Mouse (Mus musculus): ENCODE measurements around the gene Dop1b.

DNA sequence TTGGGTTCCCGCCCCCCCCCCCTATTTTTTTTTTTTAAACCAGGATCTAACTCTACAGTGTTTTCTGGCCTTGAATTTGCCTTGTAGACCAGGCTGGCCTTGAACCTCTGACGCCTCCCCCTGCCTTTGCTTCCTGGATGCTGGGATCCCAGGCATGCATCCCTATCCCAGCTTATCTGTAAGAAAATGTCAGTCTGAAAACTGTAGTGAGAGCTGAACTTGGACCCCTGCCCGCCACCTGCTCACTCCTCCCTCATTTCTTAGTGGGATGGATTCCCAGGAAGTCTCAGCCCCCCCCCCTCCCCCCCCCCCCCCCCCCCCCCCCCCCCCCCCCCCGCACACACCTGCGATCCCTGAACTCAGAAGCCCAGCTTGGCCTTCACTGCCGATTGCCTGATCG lies 25.3 kb upstream of the Dop1b start:
- TF ChIP-seq ZNF384 (IDR thresholded peaks at IDR 0.05; ENCODE audit: low read depth, low read length) (no peak), MAFK (IDR thresholded peaks at IDR 0.05; ENCODE audit: insufficient read depth, low read depth, low read length) (no peak)

Measured in ES-E14 (cell line).